Mouse (Mus musculus) forebrain, embryonic 11.5 days (tissue): ENCODE results near the gene Hpcal1. TPM values are rescaled to one million over a fixed set of nuclear protein-coding genes. Genes with fewer than 3 reads are reported as not detected.

Source experiments
- ATAC-seq: fragments of 200-750 bp; cut with Nextera tagmentation; replicated peaks from 2 replicates; pipeline ENCODE4 v1.8.0; 2017; ENCODE audit warnings: moderate TSS enrichment; ENCODE audit not compliant: low FRiP score
- DNase-seq: peaks from one replicate; pipeline ENCODE4 v3.0.0-alpha.2; 2017; ENCODE audit warnings: low spot score
- H3K27ac ChIP-seq: fragments of 300-500 bp; sonication (generic); 2 replicates; pipeline ENCODE4 v1.5.1; 2014; ENCODE audit warnings: low read depth, low read length
- H3K27me3 ChIP-seq: fragments of 300-500 bp; sonication (generic); 2 replicates; pipeline ENCODE4 v1.6.1; 2014; ENCODE audit warnings: mild to moderate bottlenecking, low read length, mixed read lengths; ENCODE audit not compliant: control insufficient read depth, insufficient read depth
- H3K36me3 ChIP-seq: fragments of 300-500 bp; sonication (generic); 2 replicates; pipeline ENCODE4 v1.6.1; 2014; ENCODE audit warnings: mild to moderate bottlenecking, low read length, moderate library complexity, mixed read lengths; ENCODE audit not compliant: control insufficient read depth, insufficient read depth
- H3K4me1 ChIP-seq: fragments of 300-500 bp; sonication (generic); replicated peaks from 2 replicates; pipeline ENCODE4 v1.6.1; 2014; ENCODE audit warnings: low read length, mixed read lengths; ENCODE audit not compliant: control insufficient read depth, insufficient read depth
- H3K4me2 ChIP-seq: fragments of 300-500 bp; sonication (generic); 2 replicates; pipeline ENCODE4 v1.6.1; 2014; ENCODE audit warnings: low read depth, mild to moderate bottlenecking, low read length, moderate library complexity, mixed read lengths; ENCODE audit not compliant: severe bottlenecking
- H3K4me3 ChIP-seq: fragments of 300-500 bp; sonication (generic); 2 replicates; pipeline ENCODE4 v1.5.1; 2014; ENCODE audit warnings: low read depth, low read length
- H3K9ac ChIP-seq: fragments of 300-500 bp; sonication (generic); 2 replicates; pipeline ENCODE4 v1.6.1; 2014; ENCODE audit warnings: low read length
- H3K9me3 ChIP-seq: fragments of 300-500 bp; sonication (generic); 2 replicates; pipeline ENCODE4 v1.6.1; 2016; ENCODE audit warnings: low read length, mixed read lengths; ENCODE audit not compliant: control insufficient read depth
- WGBS: fragments of 180-500 bp; shearing (Covaris S2); extraction: QIAGEN DNeasy Blood & Tissue Kit; methylation state at CpG from one replicate; pipeline ENCODE4 v1.1.7; 2014; 5-methylcytosine and 5-hydroxymethylcytosine counted together
- polyA plus RNA-seq: library from polyadenylated mRNA; unstranded; fragments of >200 nt; fragmentation: Nextera tagmentation; extraction: Ambion mirVana; gene quantifications from 2 replicates; pipeline ENCODE4 v1.2.1, GENCODE M21; 2014

The Hpcal1 gene
- polyA plus RNA-seq = 41.9 and 45.7 TPM in 2 replicates

- Histone ChIP-seq H3K4me2 (peak within 1 kb of the TSS; percentile 93), H3K27ac (peak within 1 kb of the TSS; percentile 37; the same call in 1 of the 2 replicates), H3K4me1 (peaks cover 11% of the 10 kb centered on the region), H3K9me3 (no peaks in the 10 kb centered on the region), H3K36me3 (no peaks in the 10 kb centered on the region), H3K9ac (peak within 1 kb of the TSS; percentile 77), H3K4me3 (peak within 1 kb of the TSS; percentile 74), H3K27me3 (no peaks in the 10 kb centered on the region; the same call in 1 of the 2 replicates)
- WGBS = 1% methylated on average over 69 of the region's 72 CpGs
- ATAC-seq (peak; percentile 91), DNase-seq (peak; percentile 97)
These were observed at the start of gene Hpcal1 for GRCm38 (mm10) chr12:17690564-17691281. Gene Hpcal1, plus strand, starts transcription at chr12:17690856.

- Histone ChIP-seq H3K4me3 (no peak overlapping the region), H3K9ac (no peak overlapping the region), H3K27me3 (no peaks in the 10 kb centered on the region), H3K4me1 (no peaks in the 10 kb centered on the region), H3K27ac (no peak overlapping the region), H3K4me2 (no peak overlapping the region), H3K36me3 (no peaks in the 10 kb centered on the region), H3K9me3 (no peaks in the 10 kb centered on the region)
- 81% methylated on average over 4 of the region's 4 CpGs for WGBS
- DNase-seq = no peak
- no peak for ATAC-seq
These were observed 49.4 kb upstream of the Hpcal1 start for GRCm38 (mm10) chr12:17641269-17641668.

- Histone ChIP-seq H3K4me1 (no peaks in the 10 kb centered on the region), H3K9ac (no peak overlapping the region), H3K4me2 (no peak overlapping the region), H3K36me3 (no peaks in the 10 kb centered on the region), H3K9me3 (no peaks in the 10 kb centered on the region), H3K27me3 (no peaks in the 10 kb centered on the region), H3K27ac (no peak overlapping the region), H3K4me3 (no peak overlapping the region)
- DNase-seq (no peak), ATAC-seq (no peak)
- WGBS = 85% methylated on average over 12 of the region's 12 CpGs
These were observed 46.1 kb upstream of the Hpcal1 start for GRCm38 (mm10) chr12:17644385-17645222.

GRCm38 (mm10) chr12:17646457-17646856, 44.2 kb upstream of the Hpcal1 start:
- DNase-seq (no peak), ATAC-seq (no peak)
- WGBS = 78% methylated on average over 6 of the region's 6 CpGs
- no peaks in the 10 kb centered on the region for H3K27me3 ChIP-seq
- H3K4me1 ChIP-seq = no peaks in the 10 kb centered on the region
- H3K4me2 ChIP-seq = no peak overlapping the region
- no peaks in the 10 kb centered on the region for H3K9me3 ChIP-seq
- no peak overlapping the region for H3K9ac ChIP-seq
- no peaks in the 10 kb centered on the region for H3K36me3 ChIP-seq
- no peak overlapping the region for H3K4me3 ChIP-seq
- H3K27ac ChIP-seq = no peak overlapping the region

DNA sequence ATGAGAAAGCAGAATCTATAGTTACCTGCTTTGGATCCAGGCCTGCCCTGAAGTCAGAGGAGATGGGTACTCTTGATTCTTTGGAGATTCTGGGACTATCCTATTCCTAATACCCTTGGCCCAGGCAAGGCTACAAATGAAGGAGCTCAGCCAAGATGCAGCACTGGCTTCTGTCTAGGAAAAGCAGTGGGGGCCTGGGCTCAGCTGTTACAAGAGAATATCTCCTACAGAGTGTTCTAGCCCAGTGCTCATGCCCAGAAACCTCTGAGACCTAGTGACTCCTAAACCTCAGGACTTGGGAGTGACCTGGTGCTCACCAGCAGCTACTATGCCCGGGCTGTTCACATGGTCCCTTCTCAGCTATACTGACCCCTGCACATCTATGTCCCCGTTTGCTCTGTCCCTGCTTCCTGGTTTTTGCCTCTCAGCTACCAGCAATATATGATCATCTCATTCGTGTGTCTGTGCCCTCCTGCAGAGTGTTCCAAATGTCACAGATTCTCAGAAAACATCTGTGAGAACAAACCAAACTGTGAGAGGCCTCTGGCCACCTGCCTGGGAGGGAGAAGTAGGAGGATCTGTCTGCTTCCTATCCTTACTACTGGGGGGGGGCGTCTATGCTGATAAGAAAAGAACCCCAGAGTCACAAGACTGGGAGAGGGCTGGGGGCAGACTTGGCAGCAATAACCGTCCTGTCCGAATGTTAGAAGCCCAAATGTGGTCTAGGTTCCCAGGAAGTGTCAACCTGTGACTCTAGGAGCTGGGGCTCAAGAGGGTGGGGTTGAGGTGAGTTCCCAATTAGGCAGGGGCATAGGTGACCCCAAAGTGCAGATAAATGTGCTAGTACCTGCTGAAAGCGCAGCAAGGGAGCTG, 39.2 kb upstream of the Hpcal1 start:
- no peak overlapping the region for H3K27ac ChIP-seq
- 71% methylated on average over 7 of the region's 7 CpGs for WGBS
- no peak for ATAC-seq

GRCm38 (mm10) chr12:17652216-17653050, 38.2 kb upstream of the Hpcal1 start:
- Histone ChIP-seq H3K36me3 (no peaks in the 10 kb centered on the region), H3K4me1 (no peaks in the 10 kb centered on the region; the same call in 1 of the 2 replicates), H3K4me3 (no peak overlapping the region), H3K4me2 (no peak overlapping the region), H3K9ac (no peak overlapping the region), H3K9me3 (peaks cover 4% of the 10 kb centered on the region; the same call in 1 of the 2 replicates), H3K27me3 (no peaks in the 10 kb centered on the region), H3K27ac (no peak overlapping the region)
- DNase-seq (no peak), ATAC-seq (no peak)
- WGBS = 56% methylated on average over 8 of the region's 8 CpGs

More for the DNA sequence above, 39.2 kb upstream of the Hpcal1 start:
- Histone ChIP-seq H3K4me3 (no peak overlapping the region), H3K4me2 (no peak overlapping the region), H3K4me1 (no peaks in the 10 kb centered on the region; the same call in 1 of the 2 replicates), H3K27me3 (no peaks in the 10 kb centered on the region), H3K9ac (no peak overlapping the region), H3K36me3 (no peaks in the 10 kb centered on the region), H3K9me3 (peaks cover 1% of the 10 kb centered on the region; the same call in 1 of the 2 replicates)
- no peak for DNase-seq

- Histone ChIP-seq H3K9ac (no peak overlapping the region), H3K36me3 (no peaks in the 10 kb centered on the region), H3K4me2 (no peak overlapping the region), H3K4me1 (no peaks in the 10 kb centered on the region; the same call in 1 of the 2 replicates), H3K4me3 (no peak overlapping the region), H3K9me3 (peaks cover 4% of the 10 kb centered on the region; the same call in 1 of the 2 replicates), H3K27me3 (no peaks in the 10 kb centered on the region), H3K27ac (no peak overlapping the region)
- DNase-seq (no peak), ATAC-seq (no peak)
- 92% methylated on average over 3 of the region's 3 CpGs for WGBS
These were observed 37.4 kb upstream of the Hpcal1 start for GRCm38 (mm10) chr12:17653051-17653783.
